Mouse (Mus musculus): Measurements from ENCODE around the gene Sprtn. TPM values are rescaled to one million over a fixed set of nuclear protein-coding genes. Genes with fewer than 3 reads are reported as not detected.

Gene Sprtn
- total and polyA plus RNA-seq, 3 experiments, result 27.2 to 31.8 TPM; not detected in 1

GRCm38 (mm10) chr8:124954572-124955082, 56.9 kb downstream of the Sprtn start:
- Histone ChIP-seq H3K27me3 (ENCODE audit: control insufficient read depth in 1 of 2, insufficient read depth in 2 of 2, low read length in 2 of 2) (no peaks in the 10 kb centered on the region), H3K79me2 (ENCODE audit: control insufficient read depth, insufficient read depth, low read length, poor library complexity) (peaks cover 2% of the 10 kb centered on the region; the same call in 1 of the 2 replicates), H3K4me3 (ENCODE audit: control insufficient read depth in 1 of 2, insufficient read depth in 1 of 2, low read depth in 2 of 2, low read length in 2 of 2) (no peak overlapping the region), H3K4me1 (ENCODE audit: control insufficient read depth in 1 of 2, insufficient read depth in 2 of 2, low read length in 2 of 2) (peaks cover 4 to 24% of the 10 kb centered on the region in 2 experiments), H3K27ac (ENCODE audit: control insufficient read depth, low read depth, low read length) (no peak overlapping the region), H3K9ac (ENCODE audit: control insufficient read depth, low read depth, low read length, poor library complexity, severe bottlenecking) (no peak overlapping the region), H3K36me3 (ENCODE audit: control insufficient read depth in 1 of 2, insufficient read depth in 2 of 2, low read length in 2 of 2) (peaks cover 0 to 13% of the 10 kb centered on the region in 2 experiments; a peak in 2 of 4 replicates), H3K9me3 (replicated peaks; ENCODE audit: insufficient read depth, low read length) (no peaks in the 10 kb centered on the region)
- DNase-seq (ENCODE audit: low read depth, low spot score), result peak; percentile 25
- TF ChIP-seq JUND (IDR thresholded peaks at IDR 0.05; ENCODE audit: low read depth, low read length), result no peak

Other genes starting within 250 kb of the Sprtn start
- gene 2310022B05Rik, start 234.5 kb upstream of the Sprtn start, total RNA-seq (2012; rRNA removed), result 5.7 and 6.2 TPM in 2 replicates
- gene 2310022B05Rik, start 234.5 kb upstream of the Sprtn start, polyA plus RNA-seq (2012; ENCODE audit: insufficient read depth in 1 of 2, insufficient read length in 2 of 2, low read depth in 1 of 2, low replicate concordance in 2 of 2, missing spikeins in 1 of 2), result 10 to 100 TPM in 1 of 2 experiments, not detected in 1; 27.0 TPM
- 30.7 and 39.1 TPM in 2 replicates for gene Ttc13, start 175.9 kb upstream of the Sprtn start, total RNA-seq (2012; rRNA removed)
- gene Ttc13, start 175.9 kb upstream of the Sprtn start, polyA plus RNA-seq (2012; ENCODE audit: insufficient read depth in 1 of 2, insufficient read length in 2 of 2, low read depth in 1 of 2, low replicate concordance in 2 of 2, missing spikeins in 1 of 2), result 10 to 100 TPM in 1 of 2 experiments, not detected in 1; 34.0 TPM
- 11.3 and 11.9 TPM in 2 replicates for gene Arv1, start 175.7 kb upstream of the Sprtn start, total RNA-seq (2012; rRNA removed)
- 10 to 100 TPM in 1 of 2 experiments, not detected in 1; 24.1 TPM for gene Arv1, start 175.7 kb upstream of the Sprtn start, polyA plus RNA-seq (2012; ENCODE audit: insufficient read depth in 1 of 2, insufficient read length in 2 of 2, low read depth in 1 of 2, low replicate concordance in 2 of 2, missing spikeins in 1 of 2)
- 0.31 and 0.33 TPM in 2 replicates for gene Fam89a, start 146.1 kb upstream of the Sprtn start, total RNA-seq (2012; rRNA removed)
- gene Fam89a, start 146.1 kb upstream of the Sprtn start, polyA plus RNA-seq (2012; ENCODE audit: insufficient read depth in 1 of 2, insufficient read length in 2 of 2, low read depth in 1 of 2, low replicate concordance in 2 of 2, missing spikeins in 1 of 2), result 1 to 10 TPM in 1 of 2 experiments, not detected in 1; 1.8 TPM
- not detected in 2 replicates for gene Trim67, start 104.8 kb upstream of the Sprtn start, total RNA-seq (2012; rRNA removed)
- under 1 TPM in 1 of 2 experiments, not detected in 1; 0.06 TPM for gene Trim67, start 104.8 kb upstream of the Sprtn start, polyA plus RNA-seq (2012; ENCODE audit: insufficient read depth in 1 of 2, insufficient read length in 2 of 2, low read depth in 1 of 2, low replicate concordance in 2 of 2, missing spikeins in 1 of 2)
- gene Gnpat, start 34.9 kb upstream of the Sprtn start, total RNA-seq (2012; rRNA removed), result 74.3 and 86.8 TPM in 2 replicates
- gene Gnpat, start 34.9 kb upstream of the Sprtn start, polyA plus RNA-seq (2012; ENCODE audit: insufficient read depth in 1 of 2, insufficient read length in 2 of 2, low read depth in 1 of 2, low replicate concordance in 2 of 2, missing spikeins in 1 of 2), result 100 to 1,000 TPM; 117 to 637 TPM
- 57.5 and 64.0 TPM in 2 replicates for gene 2810004N23Rik, start 34.8 kb upstream of the Sprtn start, total RNA-seq (2012; rRNA removed)
- gene 2810004N23Rik, start 34.8 kb upstream of the Sprtn start, polyA plus RNA-seq (2012; ENCODE audit: insufficient read depth in 1 of 2, insufficient read length in 2 of 2, low read depth in 1 of 2, low replicate concordance in 2 of 2, missing spikeins in 1 of 2), result 10 to 100 TPM; 54.8 to 68.9 TPM
- 14.4 and 16.9 TPM in 2 replicates for gene Exoc8, start 181 bp upstream of the Sprtn start, total RNA-seq (2012; rRNA removed)
- gene Exoc8, start 181 bp upstream of the Sprtn start, polyA plus RNA-seq (2012; ENCODE audit: insufficient read depth in 1 of 2, insufficient read length in 2 of 2, low read depth in 1 of 2, low replicate concordance in 2 of 2, missing spikeins in 1 of 2), result 1 to 10 TPM in 1 of 2 experiments, not detected in 1; 9.5 TPM
- 42.9 and 47.1 TPM in 2 replicates for gene Egln1, start 51.4 kb downstream of the Sprtn start, total RNA-seq (2012; rRNA removed)
- 10 to 100 TPM in 1 of 2 experiments, not detected in 1; 55.0 TPM for gene Egln1, start 51.4 kb downstream of the Sprtn start, polyA plus RNA-seq (2012; ENCODE audit: insufficient read depth in 1 of 2, insufficient read length in 2 of 2, low read depth in 1 of 2, low replicate concordance in 2 of 2, missing spikeins in 1 of 2)
- 99.2 and 160 TPM in 2 replicates for gene Tsnax, start 115.1 kb downstream of the Sprtn start, total RNA-seq (2012; rRNA removed)
- 100 to 1,000 TPM in 1 of 2 experiments, not detected in 1; 105 TPM for gene Tsnax, start 115.1 kb downstream of the Sprtn start, polyA plus RNA-seq (2012; ENCODE audit: insufficient read depth in 1 of 2, insufficient read length in 2 of 2, low read depth in 1 of 2, low replicate concordance in 2 of 2, missing spikeins in 1 of 2)
- gene Disc1, start 156.3 kb downstream of the Sprtn start, total RNA-seq (2012; rRNA removed), result 1.1 and 2.2 TPM in 2 replicates
- gene Disc1, start 156.3 kb downstream of the Sprtn start, polyA plus RNA-seq (2012; ENCODE audit: insufficient read depth in 1 of 2, insufficient read length in 2 of 2, low read depth in 1 of 2, low replicate concordance in 2 of 2, missing spikeins in 1 of 2), result under 1 TPM in 1 of 2 experiments, not detected in 1; 0.75 TPM

Data from MEL (cell line).